9 mouse cellular contexts compared by ENCODE assay signal in genomic region chr2:147256696-147257095, GRCm38 (mm10).
DNase-seq lines count a peak whose midpoint lies in the region; ATAC-seq and TF ChIP-seq lines count a peak whose summit lies in the region.
"Had no signal": no experiment of that assay in that cellular context is flagged by ENCODE, and none has a peak within 500 bp of the region (broad histone marks: within the 10 kb centered on the region; RNA-seq: fewer than 3 reads in every experiment).

No protein-coding gene starts in this region.

- 0 out of 2 replicates have a peak, but pooled peaks cover 4% of the 10 kb centered on the region for H3K27me3 ChIP-seq in E14TG2a.4 (ENCODE audit: insufficient read depth, low read length)
- H3K27me3 ChIP-seq in liver, embryonic 13.5 days: no peaks in the 10 kb centered on the region
- H3K27me3 ChIP-seq: heart, embryonic 15.5 days had no signal

- H3K27ac ChIP-seq in liver, embryonic 13.5 days: no peak overlapping the region
- H3K27ac ChIP-seq: heart, embryonic 15.5 days had no signal

- H3K4me3 ChIP-seq in E14TG2a.4 (replicated peaks; ENCODE audit: low read length): no peak overlapping the region
- H3K4me3 ChIP-seq in liver, embryonic 13.5 days (replicated peaks): no peak overlapping the region
- H3K4me3 ChIP-seq: heart, embryonic 15.5 days had no signal

- peak; percentile 11 for DNase-seq in 3134 (ENCODE audit: extremely low read depth, insufficient read length, low spot score)
- peak; percentile 5 for DNase-seq in cerebellum, adult 11-12 months
- DNase-seq in frontal cortex, adult 2 months (ENCODE audit: extremely low spot score in 1 of 2, low spot score in 1 of 2): peak; percentile 3 to 74
- DNase-seq in kidney, postnatal 10 days: peak; percentile 81
- peak; percentile 14 for DNase-seq in liver, embryonic 13.5 days
- DNase-seq in retina, adult 2 months (ENCODE audit: low read depth, low spot score): peak; percentile 13
- DNase-seq in urinary bladder, postnatal 36 days (ENCODE audit: low spot score in 2 of 2): peak; percentile 18 to 20

- H3K9ac ChIP-seq in liver, embryonic 13.5 days: no peak overlapping the region
- H3K9ac ChIP-seq: heart, embryonic 15.5 days had no signal

- no peak overlapping the region for H3K4me2 ChIP-seq in liver, embryonic 13.5 days
- H3K4me2 ChIP-seq: heart, embryonic 15.5 days had no signal

- TF ChIP-seq CTCF in E14TG2a.4 (conservative IDR thresholded peaks at IDR 0.05; ENCODE audit: low read length): peak; percentile 91

- WGBS in liver, embryonic 13.5 days (ENCODE audit: insufficient replicate concordance): 13% methylated on average over 6 of the region's 6 CpGs

- no peaks in the 10 kb centered on the region for H3K9me3 ChIP-seq in E14TG2a.4 (ENCODE audit: low read length)
- no peaks in the 10 kb centered on the region for H3K9me3 ChIP-seq in liver, embryonic 13.5 days (replicated peaks)
- H3K9me3 ChIP-seq: heart, embryonic 15.5 days had no signal

- no peaks in the 10 kb centered on the region for H3K36me3 ChIP-seq in E14TG2a.4 (ENCODE audit: insufficient read depth, low read length)
- no peaks in the 10 kb centered on the region for H3K36me3 ChIP-seq in liver, embryonic 13.5 days
- H3K36me3 ChIP-seq: heart, embryonic 15.5 days had no signal

- no peak for ATAC-seq in liver, embryonic 13.5 days (ENCODE audit: low read depth)

- H3K4me1 ChIP-seq in E14TG2a.4 (replicated peaks; ENCODE audit: low read depth, low read length): peaks cover 5% of the 10 kb centered on the region
- no peaks in the 10 kb centered on the region for H3K4me1 ChIP-seq in liver, embryonic 13.5 days (replicated peaks)
- H3K4me1 ChIP-seq: heart, embryonic 15.5 days had no signal

Comparison
In these comparisons a context has a peak if more than half of its experiments do, and no peak if none do; other contexts are left out.
1. DNase-seq: peak in every context shown above with its lines; median percentile 81 in kidney, postnatal 10 days; 38 in frontal cortex, adult 2 months; 19 in urinary bladder, postnatal 36 days; 14 in liver, embryonic 13.5 days; 13 in retina, adult 2 months; 11 in 3134; 5 in cerebellum, adult 11-12 months.